21 mouse cellular contexts compared by ENCODE assay signal in genomic region chr11:60514941-60515340, GRCm38 (mm10). TPM values are rescaled to one million over a fixed set of nuclear protein-coding genes. Genes with fewer than 3 reads are reported as not detected.
DNase-seq lines count a peak whose midpoint lies in the region; ATAC-seq and TF ChIP-seq lines count a peak whose summit lies in the region.
"Had no signal": no experiment of that assay in that cellular context is flagged by ENCODE, and none has a peak within 500 bp of the region (broad histone marks: within the 10 kb centered on the region; RNA-seq: fewer than 3 reads in every experiment).

No protein-coding gene starts in this region.

- peak; percentile 8 for DNase-seq in embryo, embryonic 10.5 days (ENCODE audit: low spot score)
- DNase-seq in embryo, embryonic 10 days (ENCODE audit: low spot score), result no peak
- peak; percentile 85 for DNase-seq in lung, postnatal 0 days (ENCODE audit: low spot score)
- DNase-seq in stomach, postnatal 0 days (ENCODE audit: low spot score), result peak; percentile 26
- no peak for DNase-seq in gastrocnemius, adult 18-20 months (ENCODE audit: low spot score)
- DNase-seq in spleen, adult 18-20 months, result no peak
- DNase-seq: adrenal gland, adult 8-10 months; cerebellum, adult 8-10 months; kidney, adult 18-20 months; kidney, postnatal 14 days; layer of hippocampus, adult 9-11 months; thymus, adult 18-20 months; thymus, postnatal 4 days had no signal

- peak; percentile 42; the same call in 1 of the 2 replicates for ATAC-seq in intestine, embryonic 16.5 days
- ATAC-seq in lung, postnatal 0 days, result peak; percentile 99
- ATAC-seq in stomach, postnatal 0 days (ENCODE audit: low FRiP score, low TSS enrichment), result peak; percentile 58; the same call in 1 of the 2 replicates
- no peak for ATAC-seq in activated CD4-positive, CD25-positive, alpha-beta regulatory T cell, adult 4 months
- ATAC-seq: forebrain, embryonic 15.5 days; liver, embryonic 12.5 days had no signal

- H3K4me1 ChIP-seq in intestine, embryonic 16.5 days (ENCODE audit: control insufficient read depth, insufficient read depth, low read length), result no peaks in the 10 kb centered on the region
- H3K4me1 ChIP-seq in lung, postnatal 0 days (ENCODE audit: insufficient read depth, low read depth, low read length), result no peaks in the 10 kb centered on the region
- no peaks in the 10 kb centered on the region for H3K4me1 ChIP-seq in stomach, postnatal 0 days (replicated peaks; ENCODE audit: control insufficient read depth, insufficient read depth)
- H3K4me1 ChIP-seq: forebrain, embryonic 15.5 days; heart, embryonic 13.5 days had no signal

- H3K9ac ChIP-seq in intestine, embryonic 16.5 days (ENCODE audit: low read depth, low read length), result no peak overlapping the region
- no peak overlapping the region for H3K9ac ChIP-seq in lung, postnatal 0 days (replicated peaks; ENCODE audit: low read depth)
- no peak overlapping the region for H3K9ac ChIP-seq in stomach, postnatal 0 days (ENCODE audit: low read length)
- H3K9ac ChIP-seq: forebrain, embryonic 15.5 days; heart, embryonic 13.5 days; hindbrain, embryonic 14.5 days; liver, embryonic 12.5 days had no signal

- no peaks in the 10 kb centered on the region for H3K9me3 ChIP-seq in intestine, embryonic 16.5 days (ENCODE audit: control insufficient read depth, low read length)
- H3K9me3 ChIP-seq in lung, postnatal 0 days (ENCODE audit: low read length), result no peaks in the 10 kb centered on the region
- no peaks in the 10 kb centered on the region for H3K9me3 ChIP-seq in stomach, postnatal 0 days (ENCODE audit: control insufficient read depth, low read length)
- H3K9me3 ChIP-seq: forebrain, embryonic 15.5 days; liver, embryonic 12.5 days had no signal

- H3K27me3 ChIP-seq in intestine, embryonic 16.5 days (replicated peaks; ENCODE audit: control insufficient read depth, insufficient read depth, low read length), result peaks cover 2% of the 10 kb centered on the region; the same call in 1 of the 2 replicates
- H3K27me3 ChIP-seq in lung, postnatal 0 days (replicated peaks; ENCODE audit: insufficient read depth, low read length), result 0 out of 2 replicates have a peak, but pooled peaks cover 5% of the 10 kb centered on the region
- H3K27me3 ChIP-seq in stomach, postnatal 0 days (ENCODE audit: control insufficient read depth, insufficient read depth, low read length), result no peaks in the 10 kb centered on the region

- 46% methylated on average over 2 of the region's 2 CpGs for WGBS in intestine, embryonic 16.5 days
- 37% methylated on average over 2 of the region's 2 CpGs for WGBS in lung, postnatal 0 days
- WGBS in stomach, postnatal 0 days, result 49% methylated on average over 2 of the region's 2 CpGs

- H3K27ac ChIP-seq in intestine, embryonic 16.5 days (ENCODE audit: low read length), result no peak overlapping the region
- peak overlapping the region; percentile 66; the same call in 1 of the 2 replicates for H3K27ac ChIP-seq in lung, postnatal 0 days (ENCODE audit: low read length)
- H3K27ac ChIP-seq in stomach, postnatal 0 days (replicated peaks), result no peak overlapping the region
- H3K27ac ChIP-seq: forebrain, embryonic 15.5 days; heart, embryonic 13.5 days; hindbrain, embryonic 14.5 days; left cerebral cortex, adult 2 months; liver, embryonic 12.5 days had no signal

- TF ChIP-seq CTCF in lung, postnatal 0 days (IDR thresholded peaks at IDR 0.05), result no peak
- TF ChIP-seq CTCF in stomach, postnatal 0 days (IDR thresholded peaks at IDR 0.05; ENCODE audit: low read depth), result no peak

- TF ChIP-seq EP300 in lung, postnatal 0 days (IDR thresholded peaks at IDR 0.05), result no peak
- TF ChIP-seq EP300 in stomach, postnatal 0 days (optimal IDR thresholded peaks at IDR 0.05), result no peak

- H3K36me3 ChIP-seq in intestine, embryonic 16.5 days (ENCODE audit: control insufficient read depth, insufficient read depth, low read length), result no peaks in the 10 kb centered on the region
- no peaks in the 10 kb centered on the region for H3K36me3 ChIP-seq in lung, postnatal 0 days (ENCODE audit: insufficient read depth, low read length)
- no peaks in the 10 kb centered on the region for H3K36me3 ChIP-seq in stomach, postnatal 0 days (ENCODE audit: control insufficient read depth, insufficient read depth, low read length)
- H3K36me3 ChIP-seq: forebrain, embryonic 15.5 days; heart, embryonic 13.5 days; liver, embryonic 12.5 days had no signal

- no peak overlapping the region for H3K4me3 ChIP-seq in intestine, embryonic 16.5 days (ENCODE audit: low read length)
- no peak overlapping the region for H3K4me3 ChIP-seq in lung, postnatal 0 days (ENCODE audit: low read depth, low read length)
- no peak overlapping the region for H3K4me3 ChIP-seq in stomach, postnatal 0 days (ENCODE audit: low read depth, low read length)
- H3K4me3 ChIP-seq: forebrain, embryonic 15.5 days; heart, embryonic 13.5 days; left cerebral cortex, adult 2 months; liver, embryonic 12.5 days had no signal

- no peak overlapping the region for H3K4me2 ChIP-seq in intestine, embryonic 16.5 days (ENCODE audit: low read depth, low read length)
- H3K4me2 ChIP-seq in lung, postnatal 0 days (replicated peaks; ENCODE audit: low read depth, low read length), result no peak overlapping the region
- no peak overlapping the region for H3K4me2 ChIP-seq in stomach, postnatal 0 days (replicated peaks; ENCODE audit: low read depth)
- H3K4me2 ChIP-seq: forebrain, embryonic 15.5 days; heart, embryonic 13.5 days; hindbrain, embryonic 14.5 days; liver, embryonic 12.5 days; midbrain, embryonic 11.5 days had no signal

RNA-seq across cellular contexts. Expression of gene Alkbh5, which starts 21.2 kb away (rescaled TPM):
- polyA plus RNA-seq in intestine, embryonic 16.5 days (2015; fragmentation: Nextera tagmentation; extraction: Ambion mirVana), result 25.9 and 33.0 TPM in 2 replicates
- 36.5 and 40.5 TPM in 2 replicates for polyA plus RNA-seq in lung, postnatal 0 days (2015; fragmentation: Nextera tagmentation; extraction: Ambion mirVana)
- 25.7 and 26.3 TPM in 2 replicates for polyA plus RNA-seq in stomach, postnatal 0 days (2015; fragmentation: Nextera tagmentation; extraction: Ambion mirVana)
- 100 to 1,000 TPM; 125 to 130 TPM for total RNA-seq in gastrocnemius, adult 18-20 months (2021)
- polyA plus RNA-seq in activated CD4-positive, CD25-positive, alpha-beta regulatory T cell, adult 4 months (2017; shearing (Covaris generic)), result 10 to 100 TPM; 31.4 to 40.9 TPM

RNA-seq across cellular contexts. Expression of gene Myo15, which starts 45.8 kb away (rescaled TPM):
- polyA plus RNA-seq in intestine, embryonic 16.5 days (2015; fragmentation: Nextera tagmentation; extraction: Ambion mirVana), result 0.06 TPM in 2 replicates
- polyA plus RNA-seq in lung, postnatal 0 days (2015; fragmentation: Nextera tagmentation; extraction: Ambion mirVana), result 0.12 and 0.21 TPM in 2 replicates
- 0.02 and 0.08 TPM in 2 replicates for polyA plus RNA-seq in stomach, postnatal 0 days (2015; fragmentation: Nextera tagmentation; extraction: Ambion mirVana)
- under 1 TPM in 1 of 2 experiments, not detected in 1; 0.05 TPM for total RNA-seq in gastrocnemius, adult 18-20 months (2021)
- polyA plus RNA-seq in activated CD4-positive, CD25-positive, alpha-beta regulatory T cell, adult 4 months (2017; shearing (Covaris generic)), result under 1 TPM in 1 of 2 experiments, not detected in 1; 0.03 TPM
- polyA plus RNA-seq: forebrain, embryonic 15.5 days had no signal

Comparison
In these comparisons a context has a peak if more than half of its experiments do, and no peak if none do; other contexts are left out.
1. DNase-seq: peak in embryo, embryonic 10.5 days (single experiment), lung, postnatal 0 days (single experiment) and stomach, postnatal 0 days (single experiment); none in embryo, embryonic 10 days (single experiment), gastrocnemius, adult 18-20 months (single experiment) and spleen, adult 18-20 months (0 of 2).